Mouse (Mus musculus): ENCODE data around the gene Chil4.
"Not testable (repeated sequence)": the region's sequence is repeated elsewhere in the genome, so short reads cannot be mapped to it uniquely, and the experiment has no call there.

- TF ChIP-seq CTCF (IDR thresholded peaks at IDR 0.05; ENCODE audit: borderline replicate concordance, insufficient read depth, low read depth, low read length); POLR2A (IDR thresholded peaks at IDR 0.05; ENCODE audit: borderline replicate concordance, insufficient read depth, low read length): not testable (repeated sequence)
Measured at GRCm38 (mm10) chr3:106240210-106240609, 20.9 kb upstream of the Chil4 start.

All from cerebellum, adult 2 months (tissue).